Mouse (Mus musculus) c-Kit-positive CD71-positive TER-119-negative erythroid progenitor cells, embryonic 14.5 days (primary cell): Measurements from ENCODE around the gene Rgsl1.
"Not testable (repeated sequence)": the region's sequence is repeated elsewhere in the genome, so short reads cannot be mapped to it uniquely, and the experiment has no call there.

Experiments
- DNase-seq: peaks from one replicate; pipeline ENCODE4 v3.0.0-alpha.2; 2013; ENCODE audit warnings: low read depth

The Rgsl1 gene

DNA sequence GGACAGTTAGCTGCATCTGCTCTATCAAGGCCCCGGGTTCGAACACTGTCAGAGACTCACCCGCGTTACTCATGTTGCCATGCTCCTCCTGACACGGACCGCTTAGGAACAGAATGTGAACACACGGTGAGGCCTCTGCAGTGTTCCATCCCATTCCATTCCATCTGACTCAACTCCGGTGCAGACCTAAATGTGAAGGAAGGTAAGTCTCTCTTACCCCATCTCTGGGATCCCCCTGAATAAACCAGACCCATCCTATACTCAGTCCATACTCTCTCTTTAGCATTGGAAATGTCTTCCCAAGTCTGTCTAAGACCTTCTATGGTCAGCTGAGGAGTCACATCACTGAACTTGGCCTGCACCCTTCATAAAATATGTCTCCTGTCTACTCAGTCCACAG lies at the start of gene Rgsl1:
TSS of gene Rgsl1 (minus strand) at position 101 of the 400 bp plus-strand sequence.
- DNase-seq = no peak

DNA sequence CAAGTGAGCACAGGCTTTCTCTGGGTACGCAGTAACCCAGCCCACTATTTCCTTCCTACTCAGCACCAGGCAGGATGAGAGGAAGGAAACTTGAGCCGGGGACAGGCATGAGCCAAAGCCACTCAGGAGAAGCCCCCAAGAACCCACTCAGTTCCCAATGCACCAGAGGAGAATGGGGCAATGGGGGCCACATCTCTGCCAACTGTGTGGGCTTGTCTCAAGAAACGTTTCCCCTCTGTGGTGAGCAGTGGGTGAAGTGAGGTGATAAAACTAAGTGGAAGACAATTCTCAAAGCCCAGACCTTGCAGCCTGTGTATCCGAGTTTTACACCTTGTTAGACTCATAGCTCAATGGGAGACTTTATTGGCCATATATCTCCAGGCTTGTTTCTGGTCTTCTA lies 47.5 kb upstream of the Rgsl1 start, which contains the start of gene Teddm1a:
TSS of gene Teddm1a (plus strand) at position 301 of the 400 bp plus-strand sequence.
- DNase-seq = no peak

DNA sequence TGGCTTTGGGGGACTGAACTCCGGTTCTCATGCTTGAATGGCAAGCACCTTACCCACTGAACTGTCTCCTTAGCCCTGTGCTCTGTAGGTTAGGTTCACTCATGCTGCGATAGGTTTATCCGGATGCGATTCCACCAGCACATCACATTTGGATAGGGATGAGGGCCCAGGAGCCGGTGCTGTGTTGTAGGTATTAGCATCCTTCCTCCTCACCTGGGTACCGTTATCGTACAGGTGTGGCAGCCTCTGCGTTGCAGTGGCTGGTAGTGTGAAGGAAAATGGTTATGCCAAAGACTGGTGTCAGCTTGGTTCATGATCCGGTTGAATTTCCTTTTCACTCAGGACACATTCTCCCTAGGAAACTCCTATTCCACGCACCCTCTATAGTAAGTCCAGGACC lies 46.2 kb upstream of the Rgsl1 start:
- no peak for DNase-seq

DNA sequence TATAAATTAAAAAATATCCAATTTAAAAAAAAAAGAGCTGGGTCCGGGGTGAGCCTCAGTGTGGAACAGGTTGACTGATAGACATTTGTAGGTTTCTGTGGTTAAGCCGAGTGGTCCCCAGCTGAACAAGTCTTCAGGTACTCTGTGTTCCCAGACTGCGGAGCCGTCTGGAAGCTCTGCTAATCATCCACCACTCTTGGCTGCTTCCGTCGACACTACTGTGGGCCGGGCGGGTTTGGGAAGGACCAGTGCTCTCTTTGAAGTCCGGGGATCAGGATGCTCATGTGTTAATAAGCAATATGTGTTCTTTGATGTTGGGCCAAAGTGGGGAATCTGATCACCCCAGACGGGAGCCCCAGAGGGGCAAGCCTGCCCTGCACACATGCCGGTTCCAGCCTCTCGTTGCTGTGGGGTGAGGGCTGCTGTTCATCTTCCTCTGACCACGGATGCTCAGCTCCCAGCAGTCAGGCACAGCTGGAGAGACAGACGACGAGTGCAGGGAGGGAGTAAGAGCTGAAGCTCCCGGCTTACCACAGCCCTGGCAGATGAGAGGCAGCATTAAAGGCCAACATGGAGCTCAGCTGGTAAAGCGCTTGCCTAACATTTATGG lies 42.2 kb upstream of the Rgsl1 start:
- no peak for DNase-seq

DNA sequence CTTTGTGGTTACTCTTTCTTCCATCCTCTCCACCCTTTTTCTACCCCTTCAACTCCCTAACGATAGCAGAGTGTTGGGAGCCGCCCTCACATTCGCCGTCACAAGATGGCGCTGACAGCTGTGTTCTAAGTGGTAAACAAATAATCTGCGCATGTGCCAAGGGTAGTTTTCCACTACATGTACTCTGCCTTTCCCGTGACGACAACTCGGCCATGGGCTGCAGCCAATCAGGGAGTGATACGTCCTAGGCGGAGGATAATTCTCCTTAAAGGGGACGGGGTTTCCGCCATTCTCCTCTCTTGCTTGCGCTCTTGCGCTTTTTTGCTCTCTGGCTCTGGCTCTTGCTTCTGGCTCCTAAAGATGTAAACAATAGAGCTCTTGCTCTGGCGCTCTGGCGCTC lies 36.4 kb upstream of the Rgsl1 start:
- not testable (repeated sequence) for DNase-seq

DNA sequence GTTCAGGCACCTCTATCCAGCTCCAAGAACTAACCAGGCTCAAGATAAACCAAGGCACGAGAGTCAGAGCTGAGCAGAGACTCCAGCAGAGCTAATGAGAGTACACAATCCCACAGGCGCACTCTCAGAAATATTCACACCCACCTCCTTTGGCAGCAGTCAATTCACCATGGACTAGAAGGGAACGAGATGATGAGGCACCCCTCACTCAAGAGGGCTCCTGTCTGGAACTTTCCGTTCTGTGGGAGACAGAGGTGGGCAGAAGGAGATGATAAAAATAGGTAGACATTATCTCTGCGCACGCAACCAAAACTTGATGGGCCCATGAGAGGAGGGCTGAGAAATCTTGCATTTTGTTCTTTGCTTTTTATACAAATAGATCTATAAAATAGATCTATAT lies 30.1 kb upstream of the Rgsl1 start, which contains the start of gene Teddm1b:
TSS of gene Teddm1b (plus strand) at position 301 of the 400 bp plus-strand sequence.
- DNase-seq = no peak

DNA sequence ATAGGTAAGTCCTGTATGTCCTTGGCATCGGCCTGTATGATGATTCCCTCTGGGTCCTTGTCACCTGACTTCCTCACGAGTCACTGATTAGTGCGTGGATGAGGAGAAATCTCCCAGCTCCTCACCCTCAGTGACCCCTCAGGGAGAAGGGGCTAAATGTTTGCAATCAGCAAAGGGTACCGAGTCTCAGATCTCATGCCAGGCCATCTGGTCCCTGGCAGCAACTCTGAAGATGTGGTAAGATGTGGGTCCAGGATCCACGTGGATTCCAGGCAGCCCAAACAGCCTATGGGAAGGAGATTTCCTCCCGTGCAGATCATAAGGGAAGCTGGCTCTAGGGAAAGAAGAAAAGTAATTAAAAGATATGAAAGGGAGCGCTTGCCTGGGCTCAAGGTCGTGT lies 12.0 kb upstream of the Rgsl1 start:
- no peak for DNase-seq

DNA sequence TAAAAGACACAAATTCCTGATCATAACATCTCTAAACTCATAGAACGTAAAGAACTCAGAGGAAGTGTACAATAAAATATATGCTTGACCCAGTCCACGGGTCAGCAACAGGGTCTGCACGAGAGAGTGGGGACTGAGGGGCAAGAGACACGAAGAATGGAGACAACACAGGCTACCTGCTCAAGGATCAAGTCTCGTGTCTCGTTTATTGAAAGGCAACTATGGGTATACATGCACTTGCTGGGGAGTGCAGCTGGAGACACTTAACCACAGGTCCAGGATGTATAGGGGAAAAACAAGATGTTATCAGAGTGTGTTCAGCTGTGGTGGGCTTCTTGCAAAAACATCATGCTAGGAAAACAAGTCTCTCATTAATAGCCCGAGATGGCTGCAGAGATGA lies 8.8 kb upstream of the Rgsl1 start:
- not testable (repeated sequence) for DNase-seq

DNA sequence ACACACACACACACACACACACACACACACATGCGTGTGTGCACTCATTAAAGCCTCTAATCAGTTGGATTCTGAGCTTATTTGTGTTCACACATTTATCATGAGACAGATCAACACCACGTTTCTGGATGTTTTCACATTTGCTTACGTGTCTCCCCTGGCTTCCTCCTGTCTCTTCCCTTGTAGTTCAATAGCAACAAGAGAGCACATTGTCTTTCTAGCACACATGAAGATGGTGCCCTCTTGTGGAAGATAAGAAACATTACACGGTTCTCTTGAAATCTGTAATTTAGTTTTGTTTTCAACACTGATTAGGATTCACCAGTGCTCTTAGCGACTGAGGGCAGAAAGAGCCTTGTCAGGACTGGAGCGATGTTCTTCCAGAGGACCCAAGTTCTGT lies 2.9 kb upstream of the Rgsl1 start:
- no peak for DNase-seq

DNA sequence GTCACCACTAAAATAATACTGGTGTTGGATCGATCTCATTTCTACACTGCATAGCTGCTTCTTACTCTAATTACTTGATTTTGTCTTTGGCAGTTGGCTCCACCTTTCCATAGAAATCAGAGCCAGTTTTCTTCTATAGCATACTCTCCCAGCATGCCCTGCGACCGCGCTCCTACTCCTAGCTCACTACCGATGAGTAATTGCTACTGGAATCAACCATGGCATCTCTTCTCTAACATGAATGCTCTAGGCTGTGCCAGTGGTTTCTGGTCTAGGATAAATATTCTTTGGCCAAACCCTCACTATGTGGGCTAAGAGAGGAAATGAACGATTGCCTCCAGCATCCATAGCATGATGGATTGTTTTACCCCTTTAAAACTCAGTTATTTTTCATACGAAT lies 2.5 kb upstream of the Rgsl1 start:
- no peak for DNase-seq

DNA sequence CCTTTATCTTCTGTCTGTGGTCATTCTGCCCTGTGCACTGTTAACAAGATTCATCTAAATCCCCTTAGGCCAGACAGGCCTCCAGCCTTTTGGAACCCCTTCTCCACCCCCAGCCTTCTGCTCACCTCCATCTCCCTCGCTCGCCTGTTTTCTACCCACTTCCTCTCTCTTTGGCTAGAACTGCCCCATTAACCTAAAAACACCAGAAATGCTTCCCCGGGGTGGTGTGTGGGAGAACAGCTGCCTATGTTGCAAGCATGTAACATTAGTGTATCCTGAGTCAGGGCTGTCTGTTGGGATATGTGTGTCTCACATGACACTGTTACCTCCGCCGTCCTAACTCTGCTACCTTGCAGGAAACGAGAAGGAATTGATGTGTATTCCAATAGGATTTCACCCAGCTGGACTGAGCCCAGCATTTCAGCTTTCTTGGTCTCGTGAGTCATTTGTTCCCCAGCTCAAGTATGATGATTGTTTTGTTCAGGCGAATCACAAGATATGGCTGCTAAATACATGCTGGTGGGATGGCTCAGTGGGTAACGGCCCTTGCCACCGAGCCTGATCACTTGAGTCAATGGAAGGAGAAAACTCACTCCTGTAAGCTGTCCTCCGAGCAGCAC lies 1.7 kb downstream of the Rgsl1 start:
- DNase-seq = no peak

DNA sequence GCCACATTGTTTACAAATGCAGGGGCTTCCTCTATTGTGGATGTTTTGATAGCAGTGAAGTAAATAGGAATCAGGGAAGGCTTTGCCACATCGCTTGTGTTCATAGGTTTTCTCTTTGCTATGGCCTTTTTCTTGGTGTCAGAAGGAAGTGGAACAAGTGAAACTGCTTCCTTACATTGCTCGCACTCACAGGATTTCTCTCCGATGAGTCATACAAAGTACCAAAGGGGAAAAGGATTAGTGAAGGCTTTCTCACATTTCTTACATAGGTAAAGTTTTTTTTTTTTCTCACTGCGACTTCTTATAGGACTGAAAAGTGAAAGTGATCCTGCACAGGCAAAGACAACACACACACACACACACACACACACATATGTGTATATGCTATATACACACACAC lies 7.9 kb downstream of the Rgsl1 start:
- no peak for DNase-seq

DNA sequence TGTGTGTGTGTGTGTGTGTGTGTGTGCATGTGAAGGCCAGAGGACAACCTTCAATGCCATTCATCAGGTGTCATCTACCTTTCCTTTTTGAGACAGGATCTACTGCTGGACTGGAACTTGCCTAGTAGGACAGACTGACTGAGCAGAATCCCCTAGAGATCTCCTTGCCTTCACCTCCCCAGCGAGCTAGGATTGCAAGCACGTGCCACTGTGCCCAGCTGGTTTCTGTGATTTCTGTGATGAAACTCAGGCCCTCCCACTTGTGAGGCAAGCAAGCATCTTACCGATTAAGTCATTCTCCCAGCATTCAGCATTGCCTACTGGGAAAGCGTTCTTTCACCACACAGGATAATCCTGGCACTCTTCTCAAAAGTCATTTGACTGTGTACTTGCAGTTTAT lies 13.2 kb downstream of the Rgsl1 start:
- no peak for DNase-seq

DNA sequence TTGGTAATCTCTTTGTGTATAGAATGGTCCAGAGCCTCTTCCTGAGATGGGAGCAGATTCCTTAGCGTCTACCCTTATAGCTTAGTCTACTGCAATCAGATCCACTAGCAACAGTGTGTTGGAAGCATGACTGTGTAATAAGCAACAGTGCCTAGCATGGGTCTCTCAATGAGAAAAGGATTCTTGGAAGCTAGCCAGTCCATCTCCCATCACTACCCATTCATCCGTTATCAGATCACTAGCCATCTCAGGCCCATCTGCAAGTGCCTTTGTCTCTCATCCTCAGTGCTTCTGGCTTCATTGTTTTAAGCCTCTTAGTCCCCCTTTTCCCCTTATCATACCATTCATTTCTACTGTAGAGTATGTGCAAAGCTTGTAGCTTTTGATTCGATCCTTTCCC lies 23.7 kb downstream of the Rgsl1 start:
- DNase-seq = no peak

DNA sequence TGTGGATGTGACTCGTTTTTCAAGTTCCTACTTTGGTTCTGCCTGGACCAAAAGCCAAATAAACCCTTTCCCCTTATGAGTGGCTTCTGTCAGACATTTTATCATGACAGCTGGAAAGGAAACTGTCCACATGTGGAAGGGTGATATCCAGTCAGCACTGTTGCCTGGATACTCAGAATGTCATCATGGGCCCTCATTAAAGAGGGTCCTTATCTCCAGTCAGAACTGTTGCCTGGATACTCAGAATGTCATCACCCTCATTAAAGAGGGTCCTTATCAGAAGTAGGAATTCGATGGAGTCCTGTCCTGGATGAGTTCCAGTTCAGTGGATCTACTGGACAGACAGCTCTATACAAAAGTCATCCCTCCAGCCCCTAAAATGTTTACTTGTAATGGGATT lies 29.7 kb downstream of the Rgsl1 start:
- DNase-seq = no peak

DNA sequence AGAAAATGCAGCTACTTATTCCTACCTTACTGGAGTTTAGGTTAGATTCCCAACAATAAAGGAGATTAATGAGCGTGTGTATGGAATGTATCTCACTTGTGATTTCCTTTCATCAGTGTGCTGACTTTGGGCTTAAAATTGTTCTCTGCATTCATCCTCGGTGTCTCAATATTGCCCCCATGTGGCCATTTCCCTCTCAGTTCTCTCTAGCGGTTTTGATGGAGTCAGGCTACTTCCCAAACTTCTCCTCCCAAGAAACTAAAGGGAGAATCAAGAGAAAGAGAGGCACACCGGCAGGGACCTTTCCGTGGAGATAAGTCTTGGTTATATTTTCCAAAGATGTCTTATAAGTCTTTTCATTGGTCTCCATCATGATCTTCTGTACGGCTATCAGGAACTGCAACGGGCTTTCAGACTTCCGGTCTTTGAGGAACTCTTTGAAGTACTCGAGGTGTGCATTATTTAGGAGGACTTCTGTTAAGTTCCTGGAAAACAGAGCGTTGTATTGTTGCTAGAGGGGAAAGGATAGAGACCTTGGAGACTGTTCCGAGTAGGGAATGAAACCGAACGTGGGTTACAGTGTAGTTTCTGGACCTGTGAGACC lies 36.5 kb downstream of the Rgsl1 start:
- peak; percentile 28 for DNase-seq

DNA sequence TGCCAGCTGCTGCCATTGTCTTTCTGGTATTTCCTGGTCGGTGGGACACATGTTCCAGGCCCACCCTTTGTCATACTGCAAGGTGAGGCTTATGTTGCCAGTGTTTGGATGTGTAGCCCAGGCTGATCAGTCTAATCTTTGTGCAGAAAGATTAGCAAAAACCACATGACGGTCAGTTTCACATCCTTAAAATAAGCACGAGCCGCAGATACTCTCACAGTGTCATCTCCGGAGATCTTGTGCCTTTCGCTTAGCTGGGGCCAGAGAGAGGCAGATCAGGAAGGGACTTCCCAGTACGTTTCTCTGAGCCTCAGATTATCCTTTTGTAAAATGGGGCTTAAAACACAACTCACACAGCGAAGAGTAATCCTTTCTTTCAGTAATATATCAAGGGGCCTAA lies 40.4 kb downstream of the Rgsl1 start:
- DNase-seq = no peak

DNA sequence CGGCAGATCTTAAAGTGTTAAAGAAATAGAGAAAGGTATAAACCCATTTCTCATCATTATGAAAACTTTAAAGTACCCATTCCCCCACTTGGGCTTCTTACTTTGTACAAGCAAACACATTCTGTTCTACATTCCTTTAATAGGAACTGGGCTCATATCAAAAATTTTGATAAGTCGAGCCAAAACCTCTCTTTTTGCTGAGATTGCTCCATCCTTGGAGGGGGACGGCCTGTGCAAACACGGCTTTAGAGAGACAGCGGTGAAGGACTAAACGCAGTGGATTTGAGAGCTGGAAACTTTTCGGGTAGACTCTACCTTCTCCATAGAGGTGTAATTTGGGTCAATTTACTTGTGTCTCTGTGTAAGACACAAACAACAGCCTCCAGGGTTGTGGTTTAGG lies 41.3 kb downstream of the Rgsl1 start:
- DNase-seq = no peak

DNA sequence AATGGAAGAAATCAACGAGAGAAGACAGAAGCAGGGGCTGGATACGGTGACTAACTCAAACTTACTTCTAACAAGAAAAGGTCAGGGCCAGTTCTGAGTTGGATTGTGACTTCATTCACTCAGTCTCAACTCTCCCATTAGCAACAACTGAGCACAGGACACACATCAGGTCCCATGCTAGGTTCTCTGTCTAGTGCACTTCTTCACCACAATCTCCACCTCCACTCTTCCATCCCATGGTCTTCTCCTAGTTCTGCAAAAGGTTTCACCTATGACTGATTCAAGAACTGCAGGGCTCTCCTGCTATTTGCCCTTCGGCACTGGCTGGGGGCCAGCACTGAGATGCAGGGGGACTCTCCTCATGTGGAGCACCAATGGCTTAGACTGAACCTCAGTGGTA lies 49.7 kb downstream of the Rgsl1 start:
- no peak for DNase-seq

DNA sequence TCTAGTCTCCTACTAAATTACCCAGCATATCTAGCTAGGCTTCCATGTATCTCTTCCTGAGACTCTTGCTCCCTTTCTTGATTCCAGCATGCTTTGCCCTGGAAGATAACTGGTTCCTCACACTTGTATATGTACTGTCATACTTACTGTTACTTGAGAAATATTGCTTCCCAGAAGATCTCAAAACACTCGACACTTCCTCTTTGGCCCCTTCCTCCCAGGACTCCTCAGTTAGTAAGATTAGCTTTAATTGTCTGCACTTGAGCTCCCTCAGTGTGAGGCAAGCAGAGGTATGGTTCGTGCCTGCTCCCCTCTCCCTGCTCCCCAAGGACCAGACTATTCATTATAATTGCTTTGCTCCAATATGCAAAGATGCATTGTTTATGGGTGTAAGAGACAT lies 53.2 kb downstream of the Rgsl1 start:
- no peak for DNase-seq

DNA sequence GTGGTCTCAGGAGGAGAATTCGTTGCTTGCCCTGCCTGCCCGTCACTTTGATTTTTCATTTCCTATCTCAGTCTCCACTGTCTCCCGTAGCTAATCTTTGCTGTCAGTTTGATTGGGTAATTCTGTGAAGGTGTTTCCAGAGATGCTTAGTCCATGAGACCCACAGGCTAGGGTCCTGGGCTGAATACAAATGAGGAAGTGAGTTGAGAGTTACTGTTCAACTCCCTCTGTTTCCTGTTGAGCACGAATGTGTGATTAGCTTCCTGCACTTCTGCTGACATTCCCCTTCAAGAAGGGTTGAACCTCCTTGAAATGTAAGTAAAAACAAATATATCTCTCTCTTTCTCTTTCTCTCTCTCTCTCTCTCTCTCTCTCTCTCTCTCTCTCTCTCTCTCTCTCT lies 58.3 kb downstream of the Rgsl1 start:
- no peak for DNase-seq

DNA sequence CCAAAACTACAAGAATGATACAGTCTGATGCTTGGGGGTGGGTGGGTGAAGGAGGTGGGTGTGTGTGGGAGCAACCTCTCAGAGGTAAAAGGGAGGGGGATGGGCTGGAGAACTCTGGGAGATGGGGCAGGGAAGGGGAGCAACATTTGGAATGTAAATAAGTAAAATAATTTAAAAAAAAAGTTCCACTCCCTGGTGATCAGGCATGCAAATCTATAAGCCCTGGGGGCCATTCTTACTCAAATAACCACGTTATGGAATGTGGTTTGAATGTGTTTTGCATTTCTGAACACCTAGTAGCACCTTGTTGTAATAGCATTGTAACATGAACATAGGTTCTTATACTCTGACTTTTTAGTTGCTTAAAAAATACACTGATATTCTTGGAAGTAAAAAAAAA lies 60.6 kb downstream of the Rgsl1 start:
- DNase-seq = no peak

DNA sequence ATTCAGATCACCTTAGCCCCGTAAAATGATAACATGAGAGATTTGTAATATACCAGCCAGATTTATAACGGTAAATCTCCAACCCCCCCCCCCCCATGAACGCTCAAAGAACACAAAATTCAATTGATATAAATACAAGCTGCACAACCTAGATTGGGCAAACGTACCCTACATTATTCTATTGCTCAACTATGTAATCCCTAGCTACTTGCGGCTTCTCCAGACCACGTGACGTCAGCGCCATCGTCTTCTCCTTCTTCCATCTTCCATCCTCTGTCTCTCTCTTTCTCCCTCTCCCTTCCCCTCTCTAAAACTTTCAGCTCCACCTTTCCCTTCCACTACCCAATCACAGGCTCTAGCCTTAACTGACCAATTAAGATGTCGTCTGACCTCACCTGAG lies 65.7 kb downstream of the Rgsl1 start:
- DNase-seq = no peak

DNA sequence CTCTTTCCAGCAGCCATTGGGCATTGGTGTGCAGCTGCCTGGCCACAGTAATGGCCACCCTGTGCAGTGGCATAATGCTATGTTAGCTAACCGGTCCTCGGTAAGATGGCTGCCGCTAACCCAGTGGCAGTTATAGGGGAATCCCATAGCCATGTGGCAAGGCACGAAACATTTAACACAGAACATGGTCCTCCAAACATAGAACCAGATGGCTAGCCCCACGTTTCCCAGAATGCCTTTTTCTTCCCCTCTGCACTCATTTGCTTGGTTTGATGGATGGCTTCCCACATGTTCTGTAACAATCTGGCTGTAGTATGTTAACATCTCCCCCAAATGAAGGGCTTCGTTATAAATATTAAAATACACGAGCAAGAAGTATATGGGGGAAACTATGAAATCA lies 67.7 kb downstream of the Rgsl1 start:
- no peak for DNase-seq
